Mouse (Mus musculus) embryonic facial prominence, embryonic 13.5 days (tissue): ENCODE data around the gene Comt. TPM values are rescaled to one million over a fixed set of nuclear protein-coding genes. Genes with fewer than 3 reads are reported as not detected.
A peak's percentile ranks its signal among the peaks of the same experiment; 100 is the strongest.

Experiments
- ATAC-seq: fragments of 200-750 bp; cut with Nextera tagmentation; 2 replicates; pipeline ENCODE4 v1.8.0; 2017; ENCODE audit warnings: low read depth; ENCODE audit not compliant: insufficient number of reproducible peaks, insufficient read depth, low FRiP score, low TSS enrichment
- H3K27ac ChIP-seq: fragments of 300-500 bp; sonication (generic); 2 replicates; pipeline ENCODE4 v1.5.1; 2015; ENCODE audit warnings: moderate library complexity, mild to moderate bottlenecking, inconsistent platforms
- H3K27me3 ChIP-seq: fragments of 300-500 bp; sonication (generic); 2 replicates; pipeline ENCODE4 v1.6.1; 2015; ENCODE audit warnings: mild to moderate bottlenecking, inconsistent platforms
- H3K36me3 ChIP-seq: fragments of 300-500 bp; sonication (generic); 2 replicates; pipeline ENCODE4 v1.6.1; 2015; ENCODE audit warnings: mild to moderate bottlenecking, inconsistent platforms
- H3K4me1 ChIP-seq: fragments of 300-500 bp; sonication (generic); 2 replicates; pipeline ENCODE4 v1.6.1; 2015; ENCODE audit warnings: inconsistent platforms
- H3K4me2 ChIP-seq: fragments of 300-500 bp; sonication (generic); 2 replicates; pipeline ENCODE4 v1.6.1; 2015; ENCODE audit warnings: moderate library complexity, mild to moderate bottlenecking, inconsistent platforms
- H3K4me3 ChIP-seq: fragments of 300-500 bp; sonication (generic); 2 replicates; pipeline ENCODE4 v1.5.1; 2015; ENCODE audit warnings: mild to moderate bottlenecking, inconsistent platforms
- H3K9ac ChIP-seq: fragments of 300-500 bp; sonication (generic); 2 replicates; pipeline ENCODE4 v1.6.1; 2015; ENCODE audit warnings: mild to moderate bottlenecking, inconsistent platforms
- H3K9me3 ChIP-seq: fragments of 300-500 bp; sonication (generic); 2 replicates; pipeline ENCODE4 v1.6.1; 2016; ENCODE audit warnings: inconsistent platforms
- WGBS: fragments of 180-500 bp; shearing (Covaris S2); methylation state at CpG from one replicate; pipeline ENCODE4 v1.1.7; 2015; ENCODE audit warnings: mixed read lengths; 5-methylcytosine and 5-hydroxymethylcytosine counted together
- polyA plus RNA-seq: library from polyadenylated mRNA; unstranded; fragments of >200 nt; fragmentation: Nextera tagmentation; extraction: Ambion mirVana; gene quantifications from 2 replicates; pipeline ENCODE4 v1.2.1, GENCODE M21; 2015

Comt gene
- polyA plus RNA-seq, 1 experiment from 2014 or later = 78.8 TPM

- Histone ChIP-seq H3K4me3 (peak overlapping the region; percentile 5; the same call in 1 of the 2 replicates), H3K36me3 (peaks cover 9% of the 10 kb centered on the region; the same call in 1 of the 2 replicates), H3K9me3 (no peaks in the 10 kb centered on the region), H3K27me3 (peaks cover 9% of the 10 kb centered on the region; the same call in 1 of the 2 replicates), H3K27ac (peak overlapping the region; percentile 62; the same call in 1 of the 2 replicates), H3K4me2 (peak overlapping the region; percentile 44), H3K9ac (peak overlapping the region; percentile 44), H3K4me1 (peaks cover 41% of the 10 kb centered on the region)
- 8% methylated on average over 12 of the region's 12 CpGs for WGBS
- ATAC-seq = no peak; the same call in 1 of the 2 replicates
These were observed 32.8 kb upstream of the Comt start for GRCm38 (mm10) chr16:18459335-18459954.

GRCm38 (mm10) chr16:18458661-18459060 is 32.0 kb upstream of the Comt start:
- H3K36me3 ChIP-seq = peaks cover 9% of the 10 kb centered on the region; the same call in 1 of the 2 replicates
- H3K4me2 ChIP-seq = no peak overlapping the region
- H3K4me3 ChIP-seq = no peak overlapping the region
- peak overlapping the region; percentile 44; the same call in 1 of the 2 replicates for H3K9ac ChIP-seq
- ATAC-seq = no peak
- H3K27ac ChIP-seq = peak overlapping the region; percentile 62; the same call in 1 of the 2 replicates
- H3K27me3 ChIP-seq = peaks cover 9% of the 10 kb centered on the region; the same call in 1 of the 2 replicates
- H3K4me1 ChIP-seq = peaks cover 35% of the 10 kb centered on the region
- H3K9me3 ChIP-seq = no peaks in the 10 kb centered on the region

- WGBS = 75% methylated on average over 6 of the region's 6 CpGs
These were observed 28.8 kb upstream of the Comt start for GRCm38 (mm10) chr16:18455407-18455806.

GRCm38 (mm10) chr16:18453846-18454245 is 27.2 kb upstream of the Comt start:
- no peak overlapping the region for H3K27ac ChIP-seq
- peaks cover 9% of the 10 kb centered on the region; the same call in 1 of the 2 replicates for H3K36me3 ChIP-seq
- H3K9ac ChIP-seq = no peak overlapping the region
- H3K4me1 ChIP-seq = peaks cover 24% of the 10 kb centered on the region
- ATAC-seq = no peak
- H3K4me2 ChIP-seq = no peak overlapping the region
- H3K27me3 ChIP-seq = peaks cover 4% of the 10 kb centered on the region; the same call in 1 of the 2 replicates
- H3K4me3 ChIP-seq = no peak overlapping the region
- 31% methylated on average over 5 of the region's 5 CpGs for WGBS
- no peaks in the 10 kb centered on the region for H3K9me3 ChIP-seq

More at GRCm38 (mm10) chr16:18455407-18455806, 28.8 kb upstream of the Comt start:
- Histone ChIP-seq H3K4me2 (no peak overlapping the region), H3K36me3 (peaks cover 9% of the 10 kb centered on the region; the same call in 1 of the 2 replicates), H3K9ac (no peak overlapping the region), H3K27ac (no peak overlapping the region), H3K27me3 (peaks cover 7% of the 10 kb centered on the region; the same call in 1 of the 2 replicates), H3K4me3 (no peak overlapping the region), H3K4me1 (peaks cover 37% of the 10 kb centered on the region), H3K9me3 (no peaks in the 10 kb centered on the region)
- no peak for ATAC-seq

GRCm38 (mm10) chr16:18452361-18452862 is 25.8 kb upstream of the Comt start:
- H3K27me3 ChIP-seq = peaks cover 4% of the 10 kb centered on the region; the same call in 1 of the 2 replicates
- peaks cover 30% of the 10 kb centered on the region for H3K4me1 ChIP-seq
- no peaks in the 10 kb centered on the region for H3K9me3 ChIP-seq
- H3K36me3 ChIP-seq = peaks cover 9% of the 10 kb centered on the region; the same call in 1 of the 2 replicates
- H3K27ac ChIP-seq = no peak overlapping the region
- no peak for ATAC-seq
- no peak overlapping the region for H3K4me2 ChIP-seq
- no peak overlapping the region for H3K4me3 ChIP-seq
- H3K9ac ChIP-seq = no peak overlapping the region
- WGBS = 68% methylated on average over 8 of the region's 8 CpGs

- ATAC-seq = no peak
- 0 out of 2 replicates have a peak overlapping the region, but pooled peaks have one; percentile 3 for H3K4me2 ChIP-seq
- no peak overlapping the region for H3K9ac ChIP-seq
- no peaks in the 10 kb centered on the region for H3K9me3 ChIP-seq
- H3K27ac ChIP-seq = 0 out of 2 replicates have a peak overlapping the region, but pooled peaks have one; percentile 1
- WGBS = 36% methylated on average over 9 of the region's 9 CpGs
- H3K4me3 ChIP-seq = no peak overlapping the region
- H3K36me3 ChIP-seq = peaks cover 4% of the 10 kb centered on the region; the same call in 1 of the 2 replicates
- H3K27me3 ChIP-seq = no peaks in the 10 kb centered on the region
- H3K4me1 ChIP-seq = peaks cover 32% of the 10 kb centered on the region
These were observed 25.0 kb upstream of the Comt start for GRCm38 (mm10) chr16:18451486-18452181.

GRCm38 (mm10) chr16:18449005-18449404 is 22.4 kb upstream of the Comt start:
- Histone ChIP-seq H3K9ac (no peak overlapping the region), H3K4me2 (no peak overlapping the region), H3K27me3 (no peaks in the 10 kb centered on the region), H3K9me3 (no peaks in the 10 kb centered on the region), H3K27ac (no peak overlapping the region), H3K4me1 (peaks cover 32% of the 10 kb centered on the region), H3K4me3 (no peak overlapping the region), H3K36me3 (0 out of 2 replicates have a peak, but pooled peaks cover 4% of the 10 kb centered on the region)
- ATAC-seq = no peak
- 94% methylated on average over 4 of the region's 4 CpGs for WGBS

GRCm38 (mm10) chr16:18448104-18448503 is 21.5 kb upstream of the Comt start:
- Histone ChIP-seq H3K4me1 (peaks cover 32% of the 10 kb centered on the region), H3K4me3 (no peak overlapping the region), H3K4me2 (no peak overlapping the region), H3K27me3 (no peaks in the 10 kb centered on the region), H3K9me3 (no peaks in the 10 kb centered on the region), H3K27ac (peak overlapping the region; percentile 17; the same call in 1 of the 2 replicates), H3K9ac (peak overlapping the region; percentile 47; the same call in 1 of the 2 replicates), H3K36me3 (0 out of 2 replicates have a peak, but pooled peaks cover 4% of the 10 kb centered on the region)
- ATAC-seq = no peak
- 58% methylated on average over 6 of the region's 6 CpGs for WGBS

- ATAC-seq = no peak
- peaks cover 24% of the 10 kb centered on the region for H3K4me1 ChIP-seq
- H3K27me3 ChIP-seq = no peaks in the 10 kb centered on the region
- H3K4me2 ChIP-seq = no peak overlapping the region
- peak overlapping the region; percentile 32; the same call in 1 of the 2 replicates for H3K9ac ChIP-seq
- no peaks in the 10 kb centered on the region for H3K9me3 ChIP-seq
- H3K36me3 ChIP-seq = 0 out of 2 replicates have a peak, but pooled peaks cover 4% of the 10 kb centered on the region
- H3K27ac ChIP-seq = peak overlapping the region; percentile 60
- no peak overlapping the region for H3K4me3 ChIP-seq
These were observed 20.6 kb upstream of the Comt start for GRCm38 (mm10) chr16:18447243-18447642.

GRCm38 (mm10) chr16:18443385-18443841 is 16.8 kb upstream of the Comt start:
- H3K9ac ChIP-seq = no peak overlapping the region
- WGBS = 21% methylated on average over 8 of the region's 8 CpGs
- peak; percentile 75; the same call in 1 of the 2 replicates for ATAC-seq
- no peak overlapping the region for H3K4me2 ChIP-seq
- H3K4me3 ChIP-seq = no peak overlapping the region
- H3K27me3 ChIP-seq = no peaks in the 10 kb centered on the region
- H3K36me3 ChIP-seq = peaks cover 17% of the 10 kb centered on the region
- H3K9me3 ChIP-seq = no peaks in the 10 kb centered on the region
- peaks cover 9% of the 10 kb centered on the region for H3K4me1 ChIP-seq
- no peak overlapping the region for H3K27ac ChIP-seq

GRCm38 (mm10) chr16:18436128-18436527 is 9.5 kb upstream of the Comt start:
- peaks cover 3% of the 10 kb centered on the region; the same call in 1 of the 2 replicates for H3K36me3 ChIP-seq
- H3K4me3 ChIP-seq = no peak overlapping the region
- 89% methylated on average over 6 of the region's 6 CpGs for WGBS
- no peak overlapping the region for H3K4me2 ChIP-seq
- H3K4me1 ChIP-seq = no peaks in the 10 kb centered on the region
- no peak for ATAC-seq
- no peaks in the 10 kb centered on the region for H3K27me3 ChIP-seq
- H3K27ac ChIP-seq = no peak overlapping the region
- H3K9me3 ChIP-seq = peaks cover 5% of the 10 kb centered on the region; the same call in 1 of the 2 replicates
- H3K9ac ChIP-seq = no peak overlapping the region
